ENCODE assay signal across 8 mouse cellular contexts in the genomic region with DNA sequence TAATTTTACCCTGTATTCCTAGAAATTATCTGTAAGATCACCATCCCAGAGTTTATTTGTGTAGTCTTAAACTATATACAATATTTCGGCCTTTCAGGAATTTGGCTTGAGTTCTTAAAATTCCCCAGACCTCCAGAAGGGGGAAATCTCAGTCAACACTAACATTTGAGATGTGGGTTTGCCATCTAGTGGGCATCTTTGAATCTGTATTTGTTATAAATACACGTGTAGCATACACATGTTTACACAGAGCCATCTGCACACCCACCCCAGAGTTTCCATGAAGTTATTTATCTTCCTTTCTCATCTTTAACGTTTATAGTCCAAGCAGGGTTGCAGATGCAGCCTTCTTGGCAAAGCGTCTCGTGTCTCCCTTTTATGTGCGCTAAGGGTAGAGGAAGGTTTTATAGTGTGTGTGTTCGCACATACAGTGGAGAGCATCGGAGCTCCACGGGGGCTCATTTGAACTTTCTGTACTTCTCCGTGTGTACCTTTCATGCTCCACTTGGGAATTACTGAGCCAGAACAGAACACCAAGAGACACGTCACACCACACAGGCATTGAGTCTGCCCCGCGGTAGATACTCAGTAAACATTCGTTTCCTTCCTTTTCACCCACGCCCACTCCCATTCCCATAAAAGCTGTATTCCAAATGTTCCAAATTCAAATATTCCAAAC. TPM values are rescaled to one million over a fixed set of nuclear protein-coding genes. Genes with fewer than 3 reads are reported as not detected.
A peak's percentile ranks its signal among the peaks of the same experiment; 100 is the strongest.
DNase-seq lines count a peak whose midpoint lies in the region; ATAC-seq lines count a peak whose summit lies in the region.

No protein-coding gene starts in this region.

- H3K27me3 ChIP-seq in hindbrain, embryonic 11.5 days (ENCODE audit: control insufficient read depth, insufficient read depth, low read length), result no peaks in the 10 kb centered on the region
- no peaks in the 10 kb centered on the region for H3K27me3 ChIP-seq in hindbrain, embryonic 12.5 days
- H3K27me3 ChIP-seq in hindbrain, embryonic 14.5 days (ENCODE audit: control insufficient read depth, insufficient read depth, low read length), result no peaks in the 10 kb centered on the region

- H3K27ac ChIP-seq in hindbrain, embryonic 11.5 days (ENCODE audit: low read depth, low read length), result no peak overlapping the region
- no peak overlapping the region for H3K27ac ChIP-seq in hindbrain, embryonic 12.5 days
- H3K27ac ChIP-seq in brown adipose tissue, adult 24 weeks (replicated peaks; ENCODE audit: low read depth, low read length), result peak overlapping the region; percentile 89
- H3K27ac ChIP-seq in hindbrain, embryonic 14.5 days, result no peak overlapping the region

- H3K36me3 ChIP-seq in hindbrain, embryonic 11.5 days (ENCODE audit: control insufficient read depth, insufficient read depth, low read length), result no peaks in the 10 kb centered on the region
- no peaks in the 10 kb centered on the region for H3K36me3 ChIP-seq in hindbrain, embryonic 12.5 days
- no peaks in the 10 kb centered on the region for H3K36me3 ChIP-seq in hindbrain, embryonic 14.5 days (replicated peaks; ENCODE audit: control insufficient read depth, insufficient read depth)

- ATAC-seq in hindbrain, embryonic 11.5 days (ENCODE audit: low FRiP score), result no peak
- ATAC-seq in hindbrain, embryonic 12.5 days (ENCODE audit: low FRiP score), result no peak
- no peak; the same call in 1 of the 2 replicates for ATAC-seq in hindbrain, embryonic 14.5 days (ENCODE audit: low FRiP score)

- no peak overlapping the region for H3K4me2 ChIP-seq in hindbrain, embryonic 11.5 days (replicated peaks; ENCODE audit: low read depth, low read length)
- no peak overlapping the region for H3K4me2 ChIP-seq in hindbrain, embryonic 12.5 days (replicated peaks)
- no peak overlapping the region for H3K4me2 ChIP-seq in hindbrain, embryonic 14.5 days (replicated peaks)

- H3K4me1 ChIP-seq in hindbrain, embryonic 11.5 days (replicated peaks; ENCODE audit: control insufficient read depth, insufficient read depth, low read length), result no peaks in the 10 kb centered on the region
- no peaks in the 10 kb centered on the region for H3K4me1 ChIP-seq in hindbrain, embryonic 12.5 days
- 0 out of 2 replicates have a peak, but pooled peaks cover 3% of the 10 kb centered on the region for H3K4me1 ChIP-seq in brown adipose tissue, adult 24 weeks (ENCODE audit: control insufficient read depth, insufficient read depth, insufficient read length, low read length)
- no peaks in the 10 kb centered on the region for H3K4me1 ChIP-seq in hindbrain, embryonic 14.5 days (replicated peaks; ENCODE audit: control insufficient read depth, insufficient read depth, low read length)

- peak; percentile 43 for DNase-seq in hindbrain, embryonic 11.5 days (ENCODE audit: low spot score)
- DNase-seq in CD4-positive helper T cell, adult 2 months (ENCODE audit: low read depth, low spot score), result peak; percentile 64
- peak; percentile 75 for DNase-seq in hindbrain, embryonic 14.5 days (ENCODE audit: low spot score)
- peak; percentile 78 for DNase-seq in lung, postnatal 25 days (ENCODE audit: low spot score)
- DNase-seq in urinary bladder, postnatal 10 days (ENCODE audit: low spot score), result no peak
- no peak for DNase-seq in right cerebral cortex, postnatal 4 days

- H3K9ac ChIP-seq in hindbrain, embryonic 11.5 days (ENCODE audit: low read depth, low read length), result no peak overlapping the region
- H3K9ac ChIP-seq in hindbrain, embryonic 12.5 days, result no peak overlapping the region
- H3K9ac ChIP-seq in hindbrain, embryonic 14.5 days, result no peak overlapping the region

- whole genome bisulfite sequencing in hindbrain, embryonic 11.5 days, result 66% methylated on average over 15 of the region's 15 CpGs
- WGBS in hindbrain, embryonic 12.5 days, result 68% methylated on average over 15 of the region's 15 CpGs
- WGBS in hindbrain, embryonic 14.5 days, result 64% methylated on average over 15 of the region's 15 CpGs

- H3K4me3 ChIP-seq in hindbrain, embryonic 11.5 days (ENCODE audit: low read depth, low read length), result no peak overlapping the region
- H3K4me3 ChIP-seq in hindbrain, embryonic 12.5 days, result no peak overlapping the region
- peak overlapping the region; percentile 41 for H3K4me3 ChIP-seq in brown adipose tissue, adult 24 weeks (ENCODE audit: insufficient read depth, low read depth, low read length)
- no peak overlapping the region for H3K4me3 ChIP-seq in hindbrain, embryonic 14.5 days (replicated peaks; ENCODE audit: low read length)

- H3K9me3 ChIP-seq in hindbrain, embryonic 11.5 days (ENCODE audit: control insufficient read depth, low read length), result no peaks in the 10 kb centered on the region
- H3K9me3 ChIP-seq in hindbrain, embryonic 12.5 days (replicated peaks), result no peaks in the 10 kb centered on the region
- H3K9me3 ChIP-seq in hindbrain, embryonic 14.5 days (ENCODE audit: control insufficient read depth, low read length), result no peaks in the 10 kb centered on the region

RNA-seq across cellular contexts. Expression of gene B4galt4, which starts 12.3 kb away (rescaled TPM):
- polyA plus RNA-seq in hindbrain, embryonic 11.5 days (2014; fragmentation: Nextera tagmentation; extraction: Ambion mirVana), result 26.4 and 31.1 TPM in 2 replicates
- 29.9 and 33.4 TPM in 2 replicates for polyA plus RNA-seq in hindbrain, embryonic 12.5 days (2016; fragmentation: Nextera tagmentation; extraction: Ambion mirVana)
- 2.4 and 3.5 TPM in 2 replicates for polyA plus RNA-seq in brown adipose tissue, adult 24 weeks (2012; ENCODE audit: insufficient read depth, insufficient read length, missing spikeins)
- polyA plus RNA-seq in hindbrain, embryonic 14.5 days (2014; fragmentation: Nextera tagmentation; extraction: Ambion mirVana), result 40.0 and 41.7 TPM in 2 replicates

RNA-seq across cellular contexts. Expression of gene Arhgap31, which starts 16.7 kb away (rescaled TPM):
- polyA plus RNA-seq in hindbrain, embryonic 11.5 days (2014; fragmentation: Nextera tagmentation; extraction: Ambion mirVana), result 7.3 and 9.0 TPM in 2 replicates
- polyA plus RNA-seq in hindbrain, embryonic 12.5 days (2016; fragmentation: Nextera tagmentation; extraction: Ambion mirVana), result 13.9 and 15.4 TPM in 2 replicates
- 7.5 and 9.7 TPM in 2 replicates for polyA plus RNA-seq in brown adipose tissue, adult 24 weeks (2012; ENCODE audit: insufficient read depth, insufficient read length, missing spikeins)
- polyA plus RNA-seq in hindbrain, embryonic 14.5 days (2014; fragmentation: Nextera tagmentation; extraction: Ambion mirVana), result 5.6 and 7.8 TPM in 2 replicates

Comparison
In these comparisons a context has a peak if more than half of its experiments do, and no peak if none do; other contexts are left out.
1. DNase-seq: peak in hindbrain, embryonic 11.5 days (single experiment), CD4-positive helper T cell, adult 2 months (single experiment), hindbrain, embryonic 14.5 days (single experiment) and lung, postnatal 25 days (single experiment); none in urinary bladder, postnatal 10 days (single experiment) and right cerebral cortex, postnatal 4 days (single experiment).